Mouse (Mus musculus) heart, adult 2 months (tissue): ENCODE results near the gene Tpsg1.

ENCODE experiments used
- CTCF ChIP-seq: fragments of 200-600 bp; IDR thresholded peaks from 2 replicates; pipeline ENCODE4 v1.8.1; 2022; ENCODE audit warnings: antibody characterized with exemption, mild to moderate bottlenecking, moderate library complexity
- EP300 ChIP-seq: fragments of 200-500 bp; IDR thresholded peaks from 2 replicates; pipeline ENCODE4 v1.6.1; 2011; ENCODE audit warnings: low read depth, low read length, control low read depth; ENCODE audit not compliant: insufficient read depth
- POLR2A ChIP-seq: fragments of 200-500 bp; IDR thresholded peaks from 2 replicates; pipeline ENCODE4 v1.6.1; 2011; ENCODE audit warnings: mild to moderate bottlenecking, low read depth, low read length, control low read depth; ENCODE audit not compliant: insufficient read depth

GRCm38 (mm10) chr17:25340003-25340402 is 29.1 kb upstream of the Tpsg1 start:
- TF ChIP-seq POLR2A (no peak), CTCF (no peak), EP300 (no peak)
